Mouse (Mus musculus) MEL (cell line): ENCODE data around the gene St6galnac5. TPM values are rescaled to one million over a fixed set of nuclear protein-coding genes. Genes with fewer than 3 reads are reported as not detected.

Source experiments
- DNase-seq: peaks from one replicate; pipeline ENCODE4 v3.0.0; 2011; ENCODE audit warnings: low read depth, low spot score
- H3K27ac ChIP-seq: 2 replicates; pipeline ENCODE4 v1.5.1; 2012; ENCODE audit warnings: low read depth, mild to moderate bottlenecking, control low read depth, low read length, moderate library complexity; ENCODE audit not compliant: control insufficient read depth
- H3K27me3 ChIP-seq, 2 experiments: fragments of 150-350 bp in 1 of 2; sonication (generic) in 1 of 2; 2 replicates each; pipeline ENCODE4 v1.6.1; 2012; ENCODE audit warnings: low read length in 2 of 2, mild to moderate bottlenecking in 2 of 2, improper control_type of control experiment in 1 of 2, moderate library complexity in 1 of 2; ENCODE audit not compliant: insufficient read depth in 2 of 2, control insufficient read depth in 1 of 2
- H3K36me3 ChIP-seq, 2 experiments: 2 replicates each; pipeline ENCODE4 v1.6.1; 2012 to 2014; ENCODE audit warnings: low read length in 2 of 2, improper control_type of control experiment in 1 of 2, inconsistent platforms in 1 of 2, mild to moderate bottlenecking in 1 of 2; ENCODE audit not compliant: insufficient read depth in 2 of 2, control insufficient read depth in 1 of 2
- H3K4me1 ChIP-seq, 2 experiments: fragments of 150-350 bp in 1 of 2; sonication (generic) in 1 of 2; 2 replicates each; pipeline ENCODE4 v1.6.1; 2012; ENCODE audit warnings: low read length in 2 of 2, improper control_type of control experiment in 1 of 2, mild to moderate bottlenecking in 1 of 2; ENCODE audit not compliant: insufficient read depth in 2 of 2, control insufficient read depth in 1 of 2
- H3K4me3 ChIP-seq, 2 experiments: fragments of 150-350 bp in 1 of 2; sonication (generic) in 1 of 2; 2 replicates each; pipeline ENCODE4 v1.5.1; 2012; ENCODE audit warnings: low read depth in 2 of 2, low read length in 2 of 2, mild to moderate bottlenecking in 2 of 2, moderate library complexity in 2 of 2, control low read depth in 1 of 2, improper control_type of control experiment in 1 of 2; ENCODE audit not compliant: control insufficient read depth in 1 of 2, insufficient read depth in 1 of 2
- H3K79me2 ChIP-seq: 2 replicates; pipeline ENCODE4 v1.6.1; 2012; ENCODE audit warnings: mild to moderate bottlenecking, low read length, moderate library complexity; ENCODE audit not compliant: control insufficient read depth, poor library complexity, insufficient read depth
- H3K9ac ChIP-seq: 2 replicates; pipeline ENCODE4 v1.6.1; 2012; ENCODE audit warnings: low read depth, mild to moderate bottlenecking, control low read depth, low read length, moderate library complexity; ENCODE audit not compliant: control insufficient read depth, poor library complexity, severe bottlenecking
- H3K9me3 ChIP-seq: fragments of 150-350 bp; sonication (generic); replicated peaks from 2 replicates; pipeline ENCODE4 v1.6.1; 2012; ENCODE audit warnings: mild to moderate bottlenecking, low read length, improper control_type of control experiment, moderate library complexity; ENCODE audit not compliant: insufficient read depth
- BHLHE40 ChIP-seq: IDR thresholded peaks from 2 replicates; pipeline ENCODE4 v1.6.1; 2012; ENCODE audit warnings: low read depth, mild to moderate bottlenecking, inconsistent platforms, low read length, improper control_type of control experiment, borderline replicate concordance
- CHD2 ChIP-seq: IDR thresholded peaks from 2 replicates; pipeline ENCODE4 v1.6.1; 2011; ENCODE audit warnings: low read length, improper control_type of control experiment
- CTCF ChIP-seq, 3 experiments: IDR thresholded peaks in 2 of 3; conservative IDR thresholded peaks in 1 of 3; 2 replicates each; pipeline ENCODE4 v1.5.1; 2011 to 2012; ENCODE audit warnings: low read length in 3 of 3, low read depth in 2 of 3, mild to moderate bottlenecking in 2 of 3, improper control_type of control experiment in 1 of 3, inconsistent platforms in 1 of 3, mixed read lengths in 1 of 3, moderate library complexity in 1 of 3; ENCODE audit not compliant: control insufficient read depth in 1 of 3, insufficient read depth in 1 of 3, poor library complexity in 1 of 3, severe bottlenecking in 1 of 3
- JUND ChIP-seq: IDR thresholded peaks from 2 replicates; pipeline ENCODE4 v1.6.1; 2011; ENCODE audit warnings: low read depth, mild to moderate bottlenecking, improper control_type of control experiment, low read length
- KAT2A ChIP-seq: conservative IDR thresholded peaks from 2 replicates; pipeline ENCODE4 v1.6.1; 2012; ENCODE audit warnings: low read depth, low read length, improper control_type of control experiment, inconsistent platforms
- MAX ChIP-seq: IDR thresholded peaks from 2 replicates; pipeline ENCODE4 v1.6.1; 2011; ENCODE audit warnings: low read length, improper control_type of control experiment
- MAZ ChIP-seq: IDR thresholded peaks from 2 replicates; pipeline ENCODE4 v1.6.1; 2012; ENCODE audit warnings: low read depth, mild to moderate bottlenecking, inconsistent platforms, low read length, improper control_type of control experiment
- MXI1 ChIP-seq: IDR thresholded peaks from 2 replicates; pipeline ENCODE4 v1.6.1; 2011; ENCODE audit warnings: mild to moderate bottlenecking, low read depth, low read length, improper control_type of control experiment
- MYB ChIP-seq: IDR thresholded peaks from 2 replicates; pipeline ENCODE4 v1.6.1; 2011; ENCODE audit warnings: mild to moderate bottlenecking, low read depth, low read length, improper control_type of control experiment
- NELFE ChIP-seq: IDR thresholded peaks from 2 replicates; pipeline ENCODE4 v1.6.1; 2011; ENCODE audit warnings: low read depth, low read length, improper control_type of control experiment
- POLR2A ChIP-seq, 2 experiments: IDR thresholded peaks; 2 replicates each; pipeline ENCODE4 v1.6.1; 2011 to 2012; ENCODE audit warnings: low read length in 2 of 2, mild to moderate bottlenecking in 2 of 2, control low read depth in 1 of 2, improper control_type of control experiment in 1 of 2, low read depth in 1 of 2, moderate library complexity in 1 of 2; ENCODE audit not compliant: control insufficient read depth in 1 of 2, insufficient read depth in 1 of 2, poor library complexity in 1 of 2
- POLR2AphosphoS2 ChIP-seq: IDR thresholded peaks from 2 replicates; pipeline ENCODE4 v1.6.1; 2011; ENCODE audit warnings: low read length, improper control_type of control experiment
- POLR2AphosphoS5 ChIP-seq: IDR thresholded peaks from 2 replicates; pipeline ENCODE4 v1.6.1; 2012; ENCODE audit warnings: low read depth, borderline replicate concordance, mild to moderate bottlenecking, inconsistent platforms, low read length, moderate library complexity, mixed read lengths
- RAD21 ChIP-seq: IDR thresholded peaks from 2 replicates; pipeline ENCODE4 v1.6.1; 2011; ENCODE audit warnings: mild to moderate bottlenecking, low read depth, low read length, improper control_type of control experiment
- RCOR1 ChIP-seq: IDR thresholded peaks from 2 replicates; pipeline ENCODE4 v1.6.1; 2012; ENCODE audit warnings: low read depth, mild to moderate bottlenecking, inconsistent platforms, low read length, improper control_type of control experiment
- SIN3A ChIP-seq: IDR thresholded peaks from 2 replicates; pipeline ENCODE4 v1.6.1; 2012; ENCODE audit warnings: low read length, improper control_type of control experiment, inconsistent platforms
- SMC3 ChIP-seq: IDR thresholded peaks from 2 replicates; pipeline ENCODE4 v1.6.1; 2011; ENCODE audit warnings: low read depth, low read length, improper control_type of control experiment
- TAL1 ChIP-seq: IDR thresholded peaks from 2 replicates; pipeline ENCODE4 v1.6.1; 2012; ENCODE audit warnings: mild to moderate bottlenecking, inconsistent platforms, low read length, moderate library complexity, mixed read lengths
- TBP ChIP-seq: IDR thresholded peaks from 2 replicates; pipeline ENCODE4 v1.8.0; 2011; ENCODE audit warnings: low read depth, low read length, improper control_type of control experiment
- UBTF ChIP-seq: IDR thresholded peaks from 2 replicates; pipeline ENCODE4 v1.6.1; 2012; ENCODE audit warnings: low read depth, mild to moderate bottlenecking, inconsistent platforms, low read length, improper control_type of control experiment, moderate library complexity, borderline replicate concordance; ENCODE audit not compliant: insufficient read depth
- USF1 ChIP-seq: IDR thresholded peaks from 2 replicates; pipeline ENCODE4 v1.6.1; 2014; ENCODE audit warnings: low read depth, mild to moderate bottlenecking, inconsistent platforms, low read length, improper control_type of control experiment, moderate library complexity
- ZC3H11A ChIP-seq: IDR thresholded peaks from 2 replicates; pipeline ENCODE4 v1.6.1; 2012; ENCODE audit warnings: low read depth, mild to moderate bottlenecking, inconsistent platforms, low read length, improper control_type of control experiment
- ZKSCAN1 ChIP-seq: IDR thresholded peaks from 2 replicates; pipeline ENCODE4 v1.6.1; 2012; ENCODE audit warnings: low read depth, mild to moderate bottlenecking, inconsistent platforms, low read length, improper control_type of control experiment, moderate library complexity
- ZMIZ1 ChIP-seq: IDR thresholded peaks from 2 replicates; pipeline ENCODE4 v1.6.1; 2012; ENCODE audit warnings: low read depth, mild to moderate bottlenecking, inconsistent platforms, low read length, improper control_type of control experiment, moderate library complexity
- polyA plus RNA-seq, 2 experiments: library from polyadenylated mRNA; stranded (reverse) in 1 of 2; unstranded in 1 of 2; fragments of >175 nt in 1 of 2; fragments of >200 nt in 1 of 2; gene quantifications; 2 replicates each; pipeline versions ENCODE4 v1.2.1 to v1.2.4; 2012; ENCODE audit warnings: low replicate concordance in 2 of 2, low read depth in 1 of 2; ENCODE audit not compliant: insufficient read length in 2 of 2, insufficient read depth in 1 of 2, missing spikeins in 1 of 2
- total RNA-seq: library from RNA; depleted of rRNA; stranded (reverse); fragments of 300-350 nt; gene quantifications from 2 replicates; pipeline ENCODE4 v1.2.3, GENCODE M21; 2012

The St6galnac5 gene
- total and polyA plus RNA-seq, 3 experiments, result not detected

- no peaks in the 10 kb centered on the region for H3K27me3 ChIP-seq
Measured at GRCm38 (mm10) chr3:152783792-152784191, 198.3 kb downstream of the St6galnac5 start.

GRCm38 (mm10) chr3:152779819-152780218, 202.2 kb downstream of the St6galnac5 start:
- H3K36me3 ChIP-seq, result peaks cover 0 to 2% of the 10 kb centered on the region in 2 experiments; a peak in 1 of 4 replicates
- no peak for DNase-seq
- no peaks in the 10 kb centered on the region for H3K9me3 ChIP-seq
- TF ChIP-seq MYB (no peak), SIN3A (no peak), CHD2 (no peak), BHLHE40 (no peak), USF1 (no peak), JUND (no peak), NELFE (no peak), UBTF (no peak), RCOR1 (no peak), TAL1 (no peak), POLR2AphosphoS2 (no peak), MAZ (no peak), TBP (no peak), POLR2A (IDR thresholded peaks at IDR 0.05; ENCODE audit: control insufficient read depth in 1 of 2, insufficient read depth in 1 of 2, low read depth in 1 of 2, low read length in 2 of 2, poor library complexity in 1 of 2) (no peak), ZMIZ1 (no peak), ZC3H11A (no peak), MXI1 (no peak), POLR2AphosphoS5 (no peak)
- H3K79me2 ChIP-seq, result no peaks in the 10 kb centered on the region
- H3K4me1 ChIP-seq, result no peaks in the 10 kb centered on the region
- no peaks in the 10 kb centered on the region for H3K27me3 ChIP-seq
- H3K4me3 ChIP-seq, result no peak overlapping the region
- no peak overlapping the region for H3K27ac ChIP-seq
- H3K9ac ChIP-seq, result no peak overlapping the region

More at GRCm38 (mm10) chr3:152783792-152784191, 198.3 kb downstream of the St6galnac5 start:
- Histone ChIP-seq H3K36me3 (peaks cover 0 to 2% of the 10 kb centered on the region in 2 experiments; a peak in 1 of 4 replicates), H3K9ac (no peak overlapping the region), H3K27ac (no peak overlapping the region), H3K9me3 (no peaks in the 10 kb centered on the region), H3K4me1 (no peaks in the 10 kb centered on the region), H3K4me3 (no peak overlapping the region), H3K79me2 (no peaks in the 10 kb centered on the region)
- DNase-seq, result peak; percentile 80
- TF ChIP-seq POLR2AphosphoS5, result no peak
- TF ChIP-seq ZKSCAN1, result no peak
- peak; percentile 77 to 85 (median 83) for TF ChIP-seq CTCF (IDR thresholded peaks at IDR 0.05 in 2 of 3, conservative IDR thresholded peaks at IDR 0.05 in 1 of 3; ENCODE audit: control insufficient read depth in 1 of 3, insufficient read depth in 1 of 3, low read depth in 2 of 3, low read length in 3 of 3, poor library complexity in 1 of 3, severe bottlenecking in 1 of 3)
- no peak for TF ChIP-seq MXI1
- TF ChIP-seq SMC3, result peak; percentile 82
- no peak for TF ChIP-seq NELFE
- no peak for TF ChIP-seq SIN3A
- TF ChIP-seq MAX, result no peak
- TF ChIP-seq KAT2A, result no peak
- peak; percentile 84 for TF ChIP-seq RAD21
- no peak for TF ChIP-seq POLR2A (IDR thresholded peaks at IDR 0.05; ENCODE audit: control insufficient read depth in 1 of 2, insufficient read depth in 1 of 2, low read depth in 1 of 2, low read length in 2 of 2, poor library complexity in 1 of 2)
- TF ChIP-seq ZC3H11A, result peak; percentile 75
